In the genomic region with DNA sequence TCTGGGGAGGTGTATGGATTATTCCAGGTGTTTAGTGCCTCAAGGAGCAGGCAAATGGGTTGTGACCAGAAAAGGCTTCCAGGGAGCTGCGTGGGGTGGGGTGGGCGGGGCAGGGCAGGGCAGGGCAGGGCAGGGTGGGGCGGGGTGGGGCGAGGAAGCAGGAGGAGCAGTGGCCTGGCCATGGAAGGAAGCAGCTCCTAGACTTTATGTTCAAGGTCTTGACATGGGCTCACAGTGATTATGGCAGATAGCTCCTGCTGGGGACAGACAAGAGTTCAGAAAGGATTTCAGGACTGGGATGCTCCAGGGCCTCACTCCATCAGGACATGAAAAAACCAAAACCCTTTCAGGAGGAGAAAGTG, we compare ENCODE assay signal across 8 mouse cellular contexts. TPM values are rescaled to one million over a fixed set of nuclear protein-coding genes. Genes with fewer than 3 reads are reported as not detected.
DNase-seq lines count a peak whose midpoint lies in the region; ATAC-seq and TF ChIP-seq lines count a peak whose summit lies in the region.
"Not testable (repeated sequence)": the region's sequence is repeated elsewhere in the genome, so short reads cannot be mapped to it uniquely, and the experiment has no call there.
"Had no signal": no experiment of that assay in that cellular context is flagged by ENCODE, and none has a peak within 500 bp of the region (broad histone marks: within the 10 kb centered on the region; RNA-seq: fewer than 3 reads in every experiment).

No protein-coding gene starts in this region.

- not testable (repeated sequence) for H3K27me3 ChIP-seq in hindbrain, embryonic 16.5 days (replicated peaks; ENCODE audit: control insufficient read depth, insufficient read depth, low read length); liver, postnatal 0 days (ENCODE audit: insufficient read depth, low read length); midbrain, postnatal 0 days (ENCODE audit: insufficient read depth, low read length)

- not testable (repeated sequence) for H3K9me3 ChIP-seq in hindbrain, embryonic 16.5 days (ENCODE audit: control insufficient read depth, low read length); liver, postnatal 0 days (ENCODE audit: low read length); midbrain, postnatal 0 days (ENCODE audit: low read length)

- H3K4me2 ChIP-seq in hindbrain, embryonic 16.5 days (ENCODE audit: low read length); liver, postnatal 0 days (ENCODE audit: low read depth, low read length); midbrain, postnatal 0 days (ENCODE audit: low read depth, low read length, poor library complexity, severe bottlenecking): not testable (repeated sequence)

- peak; percentile 60 for ATAC-seq in hindbrain, embryonic 16.5 days
- peak; percentile 83 for ATAC-seq in liver, postnatal 0 days
- ATAC-seq in midbrain, postnatal 0 days (ENCODE audit: low FRiP score), result peak; percentile 76

- TF ChIP-seq CTCF in liver, postnatal 0 days (IDR thresholded peaks at IDR 0.05; ENCODE audit: low read depth); midbrain, postnatal 0 days (IDR thresholded peaks at IDR 0.05): not testable (repeated sequence)

- TF ChIP-seq EP300 in liver, postnatal 0 days (IDR thresholded peaks at IDR 0.05; ENCODE audit: low read depth), result not testable (repeated sequence)

- not testable (repeated sequence) for H3K4me3 ChIP-seq in hindbrain, embryonic 16.5 days (ENCODE audit: low read length); liver, postnatal 0 days (ENCODE audit: low read depth, low read length); midbrain, postnatal 0 days (ENCODE audit: low read depth, low read length)

- H3K4me1 ChIP-seq in hindbrain, embryonic 16.5 days (ENCODE audit: control insufficient read depth, insufficient read depth, low read depth, low read length); liver, postnatal 0 days (ENCODE audit: insufficient read depth); midbrain, postnatal 0 days (ENCODE audit: insufficient read depth, low read length): not testable (repeated sequence)

- not testable (repeated sequence) for H3K27ac ChIP-seq in hindbrain, embryonic 16.5 days (ENCODE audit: low read depth, low read length); liver, postnatal 0 days (ENCODE audit: low read depth); midbrain, postnatal 0 days (ENCODE audit: low read depth, low read length)

- WGBS in hindbrain, embryonic 16.5 days, result 91% methylated on average over 1 of the region's 4 CpGs
- WGBS in liver, postnatal 0 days (ENCODE audit: insufficient replicate concordance), result 67% methylated on average over 1 of the region's 4 CpGs
- WGBS in midbrain, postnatal 0 days, result 100% methylated on average over 1 of the region's 4 CpGs

- not testable (repeated sequence) for H3K36me3 ChIP-seq in hindbrain, embryonic 16.5 days (ENCODE audit: control insufficient read depth, insufficient read depth, low read length); liver, postnatal 0 days (replicated peaks; ENCODE audit: insufficient read depth, low read length); midbrain, postnatal 0 days (ENCODE audit: insufficient read depth, low read length)

- H3K9ac ChIP-seq in hindbrain, embryonic 16.5 days (ENCODE audit: low read depth, low read length); liver, postnatal 0 days (replicated peaks); midbrain, postnatal 0 days (replicated peaks; ENCODE audit: low read length, poor library complexity, severe bottlenecking): not testable (repeated sequence)

- DNase-seq in cerebellum, postnatal 25 days, result peak; percentile 7 to 29
- DNase-seq in gastrocnemius, postnatal 25 days, result peak; percentile 21
- DNase-seq in layer of hippocampus, adult 11-12 months (ENCODE audit: low spot score), result peak; percentile 27
- DNase-seq in liver, postnatal 0 days; midbrain, postnatal 0 days (ENCODE audit: low spot score): not testable (repeated sequence)
- DNase-seq in spleen, postnatal 36 days (ENCODE audit: low spot score in 2 of 2), result peak; percentile 19 to 32

RNA-seq across cellular contexts. Expression of gene Gm21119, which starts 25.6 kb away (rescaled TPM):
- under 1 TPM; 0.29 to 0.36 TPM for total RNA-seq in gastrocnemius, postnatal 25 days (2021)
- polyA plus RNA-seq in hindbrain, embryonic 16.5 days (2015; fragmentation: Nextera tagmentation; extraction: Ambion mirVana), result 0.33 TPM in 1 of 2 replicates, not detected in the other
- polyA plus RNA-seq in liver, postnatal 0 days (2015; fragmentation: Nextera tagmentation; extraction: Ambion mirVana), result not detected in 2 replicates
- total RNA-seq in midbrain, postnatal 0 days (2014; rRNA removed), result 0.11 and 1.2 TPM in 2 replicates
- 0.31 TPM in 1 of 2 replicates, not detected in the other for polyA plus RNA-seq in midbrain, postnatal 0 days (2015; fragmentation: Nextera tagmentation; extraction: Ambion mirVana)
- polyA plus RNA-seq: myocyte had no signal
